Mouse (Mus musculus): ENCODE results near the gene Ltbp1. TPM values are rescaled to one million over a fixed set of nuclear protein-coding genes. Genes with fewer than 3 reads are reported as not detected.
A peak's percentile ranks its signal among the peaks of the same experiment; 100 is the strongest.

Ltbp1 gene
- polyA plus RNA-seq, 1 experiment: 12.2 TPM

DNA sequence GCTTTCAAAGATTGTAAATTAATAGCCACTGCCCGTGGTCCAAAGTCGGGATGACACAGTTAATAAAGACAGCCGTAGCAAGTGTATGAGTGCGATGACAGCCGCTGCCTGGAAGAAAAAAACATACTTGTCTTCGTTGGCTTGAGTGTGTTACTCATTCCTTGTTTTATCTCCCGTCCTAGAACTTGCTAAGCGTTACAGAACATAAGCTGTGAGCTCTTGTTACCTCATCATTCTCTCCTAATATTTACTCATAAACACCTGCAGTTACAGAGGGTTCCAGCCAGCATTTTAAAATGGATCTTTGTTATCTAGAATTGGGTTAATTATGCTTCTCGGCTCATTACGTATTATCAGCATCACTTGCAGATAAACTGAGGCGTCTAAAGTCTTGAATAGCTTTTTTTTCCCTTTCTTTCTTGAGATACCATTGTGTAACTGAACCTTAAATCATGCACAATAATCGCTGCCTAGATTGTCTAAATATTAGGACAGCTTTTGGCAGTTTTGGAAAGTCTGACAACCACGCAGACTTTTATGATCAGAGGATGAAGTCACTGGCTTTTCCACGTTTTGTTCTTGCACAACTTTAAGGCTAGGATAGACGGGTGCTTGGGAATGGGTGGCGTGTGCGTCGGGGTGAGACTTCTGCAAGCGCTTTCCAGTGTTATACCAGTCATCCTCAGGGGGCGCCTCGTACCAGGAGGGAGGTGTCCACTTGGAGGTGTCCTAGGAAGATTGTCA, 28.7 kb downstream of the Ltbp1 start:
- 56% methylated on average over 21 of the region's 21 CpGs for WGBS
- TF ChIP-seq POLR2A (IDR thresholded peaks at IDR 0.05; ENCODE audit: low read depth, low read length) (no peak), CTCF (IDR thresholded peaks at IDR 0.05; ENCODE audit: extremely low read depth, insufficient read length, insufficient replicate concordance, low read depth, low read length) (no peak)
- Histone ChIP-seq H3K4me3 (ENCODE audit: low read depth, low read length) (no peak overlapping the region), H3K4me1 (ENCODE audit: control insufficient read depth, insufficient read depth, insufficient read length, low read length) (no peaks in the 10 kb centered on the region), H3K36me3 (ENCODE audit: control insufficient read depth, insufficient read depth, low read length) (no peaks in the 10 kb centered on the region), H3K27ac (ENCODE audit: insufficient read depth, low read depth, low read length) (no peak overlapping the region), H3K27me3 (ENCODE audit: control insufficient read depth, insufficient read depth, low read length) (no peaks in the 10 kb centered on the region)

- H3K4me1 ChIP-seq (ENCODE audit: control insufficient read depth, insufficient read depth, insufficient read length, low read length): no peaks in the 10 kb centered on the region
- WGBS: 71% methylated on average over 6 of the region's 6 CpGs
- no peak overlapping the region for H3K27ac ChIP-seq (ENCODE audit: insufficient read depth, low read depth, low read length)
- H3K4me3 ChIP-seq (ENCODE audit: low read depth, low read length): no peak overlapping the region
- TF ChIP-seq CTCF (IDR thresholded peaks at IDR 0.05; ENCODE audit: extremely low read depth, insufficient read length, insufficient replicate concordance, low read depth, low read length) (no peak), POLR2A (IDR thresholded peaks at IDR 0.05; ENCODE audit: low read depth, low read length) (no peak)
- H3K36me3 ChIP-seq (ENCODE audit: control insufficient read depth, insufficient read depth, low read length): no peaks in the 10 kb centered on the region
- H3K27me3 ChIP-seq (ENCODE audit: control insufficient read depth, insufficient read depth, low read length): no peaks in the 10 kb centered on the region
Observed at GRCm38 (mm10) chr17:75036881-75037280, 31.5 kb downstream of the Ltbp1 start.

GRCm38 (mm10) chr17:75039017-75039416, 33.6 kb downstream of the Ltbp1 start:
- Histone ChIP-seq H3K36me3 (ENCODE audit: control insufficient read depth, insufficient read depth, low read length) (no peaks in the 10 kb centered on the region), H3K27me3 (ENCODE audit: control insufficient read depth, insufficient read depth, low read length) (no peaks in the 10 kb centered on the region), H3K4me1 (ENCODE audit: control insufficient read depth, insufficient read depth, insufficient read length, low read length) (no peaks in the 10 kb centered on the region), H3K27ac (ENCODE audit: insufficient read depth, low read depth, low read length) (no peak overlapping the region), H3K4me3 (ENCODE audit: low read depth, low read length) (no peak overlapping the region)
- 58% methylated on average over 4 of the region's 4 CpGs for WGBS
- TF ChIP-seq CTCF (IDR thresholded peaks at IDR 0.05; ENCODE audit: extremely low read depth, insufficient read length, insufficient replicate concordance, low read depth, low read length) (no peak), POLR2A (IDR thresholded peaks at IDR 0.05; ENCODE audit: low read depth, low read length) (no peak)

GRCm38 (mm10) chr17:75049366-75049969, 44.1 kb downstream of the Ltbp1 start:
- H3K27ac ChIP-seq (ENCODE audit: insufficient read depth, low read depth, low read length): peak overlapping the region; percentile 60; the same call in 1 of the 2 replicates
- H3K4me1 ChIP-seq (ENCODE audit: control insufficient read depth, insufficient read depth, insufficient read length, low read length): no peaks in the 10 kb centered on the region
- no peaks in the 10 kb centered on the region for H3K36me3 ChIP-seq (ENCODE audit: control insufficient read depth, insufficient read depth, low read length)
- WGBS: 68% methylated on average over 8 of the region's 8 CpGs
- no peak overlapping the region for H3K4me3 ChIP-seq (ENCODE audit: low read depth, low read length)
- no peaks in the 10 kb centered on the region for H3K27me3 ChIP-seq (ENCODE audit: control insufficient read depth, insufficient read depth, low read length)
- TF ChIP-seq POLR2A (IDR thresholded peaks at IDR 0.05; ENCODE audit: low read depth, low read length) (no peak), CTCF (IDR thresholded peaks at IDR 0.05; ENCODE audit: extremely low read depth, insufficient read length, insufficient replicate concordance, low read depth, low read length) (no peak)

GRCm38 (mm10) chr17:75051440-75051925, 46.1 kb downstream of the Ltbp1 start:
- Histone ChIP-seq H3K4me1 (ENCODE audit: control insufficient read depth, insufficient read depth, insufficient read length, low read length) (no peaks in the 10 kb centered on the region), H3K36me3 (ENCODE audit: control insufficient read depth, insufficient read depth, low read length) (no peaks in the 10 kb centered on the region), H3K4me3 (ENCODE audit: low read depth, low read length) (no peak overlapping the region), H3K27me3 (ENCODE audit: control insufficient read depth, insufficient read depth, low read length) (no peaks in the 10 kb centered on the region), H3K27ac (ENCODE audit: insufficient read depth, low read depth, low read length) (no peak overlapping the region)
- 83% methylated on average over 8 of the region's 8 CpGs for WGBS
- TF ChIP-seq CTCF (IDR thresholded peaks at IDR 0.05; ENCODE audit: extremely low read depth, insufficient read length, insufficient replicate concordance, low read depth, low read length) (no peak), POLR2A (IDR thresholded peaks at IDR 0.05; ENCODE audit: low read depth, low read length) (no peak)

DNA sequence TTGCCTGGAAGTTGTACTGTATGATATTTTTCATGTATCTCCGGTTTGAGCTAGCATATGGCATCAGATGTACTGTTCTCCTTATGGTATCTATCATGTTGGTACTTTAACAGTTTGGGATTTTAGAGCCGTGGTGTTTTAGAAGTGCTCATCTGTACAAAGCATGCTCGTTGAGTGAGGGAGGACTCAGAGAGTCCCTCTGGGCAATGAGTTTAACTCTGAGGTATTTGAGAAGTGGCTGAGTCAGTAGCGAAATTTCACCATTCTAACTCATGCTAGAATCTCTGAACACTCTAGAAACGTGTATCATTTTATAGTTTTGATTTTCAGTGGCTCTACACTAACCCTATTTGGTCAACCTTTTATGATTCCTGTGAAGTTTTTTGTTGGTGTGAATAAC, 49.9 kb downstream of the Ltbp1 start:
- Histone ChIP-seq H3K27ac (ENCODE audit: insufficient read depth, low read depth, low read length) (no peak overlapping the region), H3K36me3 (ENCODE audit: control insufficient read depth, insufficient read depth, low read length) (no peaks in the 10 kb centered on the region), H3K27me3 (ENCODE audit: control insufficient read depth, insufficient read depth, low read length) (no peaks in the 10 kb centered on the region), H3K4me3 (ENCODE audit: low read depth, low read length) (no peak overlapping the region), H3K4me1 (ENCODE audit: control insufficient read depth, insufficient read depth, insufficient read length, low read length) (no peaks in the 10 kb centered on the region)
- TF ChIP-seq POLR2A (IDR thresholded peaks at IDR 0.05; ENCODE audit: low read depth, low read length) (no peak), CTCF (IDR thresholded peaks at IDR 0.05; ENCODE audit: extremely low read depth, insufficient read length, insufficient replicate concordance, low read depth, low read length) (no peak)
- WGBS: 70% methylated on average over 5 of the region's 5 CpGs

DNA sequence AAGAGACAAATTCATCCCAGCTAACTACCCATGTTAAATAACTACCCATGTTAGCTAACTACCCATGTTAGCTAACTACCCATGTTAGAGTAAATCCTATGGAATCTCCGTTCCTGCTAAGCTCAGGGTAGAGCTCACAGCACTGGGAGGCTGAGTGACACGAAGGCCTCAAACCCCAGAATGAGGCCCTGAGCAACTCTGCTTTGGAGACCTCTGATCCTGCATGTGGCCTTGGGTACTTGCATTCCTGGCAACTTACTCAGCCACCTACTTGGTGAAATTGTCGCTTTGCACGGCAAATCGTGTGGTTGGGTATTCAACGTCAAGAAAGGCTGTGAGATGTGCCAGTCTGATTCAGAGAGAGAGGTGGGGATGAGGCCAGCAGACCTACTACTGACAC, 50.6 kb downstream of the Ltbp1 start:
- H3K36me3 ChIP-seq (ENCODE audit: control insufficient read depth, insufficient read depth, low read length): no peaks in the 10 kb centered on the region
- H3K4me1 ChIP-seq (ENCODE audit: control insufficient read depth, insufficient read depth, insufficient read length, low read length): no peaks in the 10 kb centered on the region
- 84% methylated on average over 6 of the region's 6 CpGs for WGBS
- no peak overlapping the region for H3K27ac ChIP-seq (ENCODE audit: insufficient read depth, low read depth, low read length)
- no peak overlapping the region for H3K4me3 ChIP-seq (ENCODE audit: low read depth, low read length)
- TF ChIP-seq CTCF (IDR thresholded peaks at IDR 0.05; ENCODE audit: extremely low read depth, insufficient read length, insufficient replicate concordance, low read depth, low read length) (no peak), POLR2A (IDR thresholded peaks at IDR 0.05; ENCODE audit: low read depth, low read length) (no peak)
- no peaks in the 10 kb centered on the region for H3K27me3 ChIP-seq (ENCODE audit: control insufficient read depth, insufficient read depth, low read length)
